Mouse (Mus musculus) splenic B cell, adult 2 months (primary cell): ENCODE measurements around the gene Mgea5.

Experiments used
- DNase-seq: peaks from one replicate; pipeline ENCODE4 v3.0.0-alpha.2; 2011; ENCODE audit warnings: low read depth, low spot score
- H3K27me3 ChIP-seq: 2 replicates; pipeline ENCODE4 v1.6.1; 2012; ENCODE audit warnings: mild to moderate bottlenecking, low read length, moderate library complexity, mixed read lengths; ENCODE audit not compliant: control insufficient read depth, poor library complexity, insufficient read depth, severe bottlenecking
- H3K36me3 ChIP-seq: 2 replicates; pipeline ENCODE4 v1.6.1; 2012; ENCODE audit warnings: mild to moderate bottlenecking, low read length, moderate library complexity, mixed read lengths; ENCODE audit not compliant: control insufficient read depth, poor library complexity, insufficient read depth, severe bottlenecking

The Mgea5 gene

GRCm38 (mm10) chr19:45787450-45787849, 3.8 kb upstream of the Mgea5 start:
- no peaks in the 10 kb centered on the region for H3K36me3 ChIP-seq
- no peak for DNase-seq
- H3K27me3 ChIP-seq = no peaks in the 10 kb centered on the region

- Histone ChIP-seq H3K36me3 (no peaks in the 10 kb centered on the region), H3K27me3 (no peaks in the 10 kb centered on the region)
- DNase-seq = no peak
Measured at GRCm38 (mm10) chr19:45785470-45785869, 1.8 kb upstream of the Mgea5 start.

- peak; percentile 13 for DNase-seq
- H3K36me3 ChIP-seq = no peaks in the 10 kb centered on the region
- no peaks in the 10 kb centered on the region for H3K27me3 ChIP-seq
Measured at GRCm38 (mm10) chr19:45783933-45784576, 418 bp upstream of the Mgea5 start.

- DNase-seq = peak; percentile 55
- Histone ChIP-seq H3K36me3 (no peaks in the 10 kb centered on the region), H3K27me3 (no peaks in the 10 kb centered on the region)
Measured at GRCm38 (mm10) chr19:45782315-45783001, 1.2 kb downstream of the Mgea5 start.

GRCm38 (mm10) chr19:45781676-45782075, 2.0 kb downstream of the Mgea5 start:
- Histone ChIP-seq H3K36me3 (no peaks in the 10 kb centered on the region; the same call in 1 of the 2 replicates), H3K27me3 (no peaks in the 10 kb centered on the region)
- no peak for DNase-seq

- H3K27me3 ChIP-seq = no peaks in the 10 kb centered on the region
- no peaks in the 10 kb centered on the region; the same call in 1 of the 2 replicates for H3K36me3 ChIP-seq
- DNase-seq = peak; percentile 53
Measured at GRCm38 (mm10) chr19:45780350-45780915, 3.2 kb downstream of the Mgea5 start.

GRCm38 (mm10) chr19:45775486-45775885, 8.2 kb downstream of the Mgea5 start:
- no peak for DNase-seq
- H3K36me3 ChIP-seq = peaks cover 18% of the 10 kb centered on the region
- no peaks in the 10 kb centered on the region for H3K27me3 ChIP-seq

- DNase-seq = no peak
- Histone ChIP-seq H3K36me3 (peaks cover 23% of the 10 kb centered on the region), H3K27me3 (no peaks in the 10 kb centered on the region)
Measured at GRCm38 (mm10) chr19:45771501-45771900, 12.1 kb downstream of the Mgea5 start.

GRCm38 (mm10) chr19:45760810-45761209, 22.8 kb downstream of the Mgea5 start:
- Histone ChIP-seq H3K27me3 (no peaks in the 10 kb centered on the region), H3K36me3 (peaks cover 30% of the 10 kb centered on the region)
- no peak for DNase-seq

- DNase-seq = no peak
- Histone ChIP-seq H3K36me3 (peaks cover 25% of the 10 kb centered on the region), H3K27me3 (no peaks in the 10 kb centered on the region)
Measured at GRCm38 (mm10) chr19:45758671-45759070, 25.0 kb downstream of the Mgea5 start.

GRCm38 (mm10) chr19:45753551-45753950, 30.1 kb downstream of the Mgea5 start:
- DNase-seq = no peak
- Histone ChIP-seq H3K27me3 (no peaks in the 10 kb centered on the region), H3K36me3 (peaks cover 25% of the 10 kb centered on the region)

- peaks cover 17% of the 10 kb centered on the region for H3K36me3 ChIP-seq
- no peaks in the 10 kb centered on the region for H3K27me3 ChIP-seq
- no peak for DNase-seq
Measured at GRCm38 (mm10) chr19:45751881-45752280, 31.8 kb downstream of the Mgea5 start.

GRCm38 (mm10) chr19:45749243-45750043, 34.2 kb downstream of the Mgea5 start, which contains the start of gene Npm3:
Gene Npm3 (minus strand): TSS chr19:45749591.
- Histone ChIP-seq H3K36me3 (peaks cover 10% of the 10 kb centered on the region), H3K27me3 (no peaks in the 10 kb centered on the region; the same call in 1 of the 2 replicates)

GRCm38 (mm10) chr19:45748691-45749242, 34.9 kb downstream of the Mgea5 start:
- peak; percentile 26 for DNase-seq

More at GRCm38 (mm10) chr19:45749243-45750043, 34.2 kb downstream of the Mgea5 start, which contains the start of gene Npm3:
- peak; percentile 88 for DNase-seq

More at GRCm38 (mm10) chr19:45748691-45749242, 34.9 kb downstream of the Mgea5 start:
- Histone ChIP-seq H3K36me3 (peaks cover 8% of the 10 kb centered on the region), H3K27me3 (no peaks in the 10 kb centered on the region; the same call in 1 of the 2 replicates)
